Mouse (Mus musculus): ENCODE measurements around the gene Tmem135.

Tmem135 gene

GRCm38 (mm10) chr7:89183928-89184327, 220.1 kb downstream of the Tmem135 start:
- DNase-seq (ENCODE audit: low spot score), result no peak

GRCm38 (mm10) chr7:89182943-89183342, 221.1 kb downstream of the Tmem135 start:
- DNase-seq (ENCODE audit: low spot score), result no peak

DNA sequence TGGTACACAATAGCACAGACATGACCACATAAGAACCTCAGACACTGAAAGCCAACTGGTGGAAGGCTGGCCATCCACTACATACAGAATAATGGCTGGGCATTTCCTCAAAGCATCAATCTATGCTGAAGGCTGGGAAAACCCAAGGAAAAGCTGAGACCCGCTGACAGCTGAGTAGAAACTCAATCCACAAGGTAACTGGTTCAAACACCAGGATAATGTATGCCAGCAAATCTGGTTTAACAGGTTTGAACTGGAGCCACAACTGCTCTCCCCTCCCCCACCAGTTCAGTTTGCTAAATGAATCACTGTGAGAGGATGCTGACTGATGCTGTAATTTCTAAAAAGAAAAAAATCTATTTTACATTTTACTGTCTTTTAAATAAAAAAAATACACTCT, 222.7 kb downstream of the Tmem135 start:
- no peak for DNase-seq (ENCODE audit: low spot score)

GRCm38 (mm10) chr7:89178601-89179000, 225.4 kb downstream of the Tmem135 start:
- DNase-seq (ENCODE audit: low spot score), result no peak

DNA sequence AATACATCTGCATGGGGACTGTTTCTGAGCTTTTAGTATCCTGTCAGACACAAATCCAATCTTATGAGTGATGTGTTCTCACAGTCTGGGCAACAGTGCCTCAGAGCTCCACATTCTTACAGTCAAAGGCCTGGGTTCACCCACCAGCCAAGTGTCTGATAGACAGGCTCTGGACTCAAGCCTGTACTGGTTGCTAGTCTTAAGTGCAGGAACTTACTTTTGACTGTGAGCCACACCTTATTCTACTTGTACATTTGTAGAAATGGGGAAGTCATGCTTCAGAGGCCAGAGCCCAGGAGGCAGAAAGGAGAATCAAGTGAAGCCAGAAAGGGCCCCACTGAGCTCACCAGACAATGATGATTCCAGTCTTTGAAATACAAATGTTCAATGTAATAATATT, 226.1 kb downstream of the Tmem135 start:
- DNase-seq (ENCODE audit: low spot score), result no peak

DNA sequence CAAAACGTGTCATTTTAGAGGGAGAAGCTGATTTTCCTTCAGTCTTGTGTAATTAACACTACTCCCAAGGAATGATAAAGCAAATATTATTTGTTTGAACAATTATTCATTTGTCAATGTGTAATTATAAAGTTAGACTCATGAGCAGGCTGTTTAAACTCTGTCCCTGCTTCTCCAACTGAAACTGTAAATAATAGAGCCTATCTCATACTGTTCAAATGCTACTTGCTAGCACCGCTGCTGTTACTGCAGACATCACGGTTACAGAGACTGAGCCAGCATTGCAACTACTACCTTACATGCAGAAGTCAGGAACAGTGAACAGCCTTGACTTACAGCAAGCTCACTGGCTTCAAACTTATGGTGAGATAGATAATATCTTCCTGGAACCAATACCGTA, 229.6 kb downstream of the Tmem135 start:
- DNase-seq (ENCODE audit: low spot score), result no peak

- no peak for DNase-seq (ENCODE audit: low spot score)
These were observed 231.0 kb downstream of the Tmem135 start for GRCm38 (mm10) chr7:89173018-89173417.

DNA sequence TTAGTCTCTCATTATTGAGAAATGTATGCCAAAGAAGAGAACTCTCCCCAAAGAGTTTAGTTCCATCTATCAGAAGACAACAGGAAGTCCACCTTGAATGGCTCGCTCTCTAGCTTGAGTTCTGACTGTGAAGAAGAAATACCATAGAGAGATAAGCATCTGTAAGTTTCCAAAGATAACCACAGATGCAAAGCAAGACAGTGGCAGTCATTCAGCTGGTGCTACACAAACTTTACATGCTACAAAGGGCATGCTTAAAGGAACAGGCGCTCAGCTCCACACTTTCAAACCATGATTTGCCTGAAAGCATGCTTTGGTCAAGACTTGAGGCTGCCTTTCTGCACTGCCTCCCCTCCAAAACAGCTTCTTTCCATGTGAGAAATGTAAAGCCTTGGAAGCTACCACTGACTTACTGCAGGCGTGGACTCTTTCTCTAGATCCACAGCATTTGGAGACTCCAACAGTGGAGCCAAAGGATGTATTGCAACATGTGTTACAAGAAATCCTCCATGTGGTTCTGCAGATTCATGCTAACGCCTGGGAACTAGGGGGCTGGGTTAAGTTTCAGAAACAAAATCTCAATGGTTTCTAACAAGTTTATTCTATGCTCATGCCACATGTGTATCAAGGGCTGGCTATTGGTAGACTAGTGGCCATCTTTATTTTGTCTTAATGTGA, 232.1 kb downstream of the Tmem135 start:
- DNase-seq (ENCODE audit: low spot score), result no peak

GRCm38 (mm10) chr7:89168606-89169005, 235.4 kb downstream of the Tmem135 start:
- peak; percentile 36 for DNase-seq (ENCODE audit: low spot score)

- no peak for DNase-seq (ENCODE audit: low spot score)
These were observed 238.5 kb downstream of the Tmem135 start for GRCm38 (mm10) chr7:89165528-89165927.

DNA sequence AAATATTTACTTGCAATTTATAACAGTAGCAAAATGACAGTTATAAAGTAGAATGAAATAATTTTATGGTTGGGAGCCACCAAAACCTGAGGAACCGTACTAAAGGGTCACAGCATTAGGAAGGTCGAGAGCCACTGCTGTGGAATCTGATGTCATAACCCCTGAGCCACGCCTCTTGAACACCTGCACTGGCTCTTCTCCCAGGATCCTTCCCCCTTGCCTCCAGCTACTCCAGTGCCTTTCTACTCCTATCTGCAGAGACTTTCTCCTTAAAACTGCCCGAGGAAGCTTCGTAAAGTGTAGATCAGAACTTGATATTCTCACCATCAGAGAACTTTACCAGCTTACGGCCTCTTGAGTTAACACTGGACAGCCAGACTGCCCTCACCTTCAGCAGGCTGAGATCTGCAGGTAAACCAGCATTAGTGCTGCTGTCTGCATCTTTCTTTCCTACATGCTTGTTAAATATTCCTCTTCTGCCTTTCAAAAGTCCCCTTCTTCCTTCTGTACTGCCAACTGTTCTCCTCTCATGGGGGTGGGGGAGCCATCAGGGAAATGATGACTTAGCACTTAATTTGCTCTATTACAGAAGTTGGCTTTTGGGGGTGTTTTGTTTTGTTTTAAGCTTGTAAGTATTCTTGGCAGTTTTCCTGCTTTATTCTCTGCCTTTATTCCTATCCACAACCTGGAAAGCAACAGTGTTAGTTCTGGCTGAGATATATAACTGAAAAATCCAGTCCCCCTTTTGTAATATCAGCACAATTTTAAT, 242.2 kb downstream of the Tmem135 start:
- no peak for DNase-seq (ENCODE audit: low spot score)

GRCm38 (mm10) chr7:89157356-89157755, 246.7 kb downstream of the Tmem135 start:
- DNase-seq (ENCODE audit: low spot score), result no peak

GRCm38 (mm10) chr7:89156629-89157028, 247.4 kb downstream of the Tmem135 start:
- no peak for DNase-seq (ENCODE audit: low spot score)

- DNase-seq (ENCODE audit: low spot score), result no peak
These were observed 248.3 kb downstream of the Tmem135 start for GRCm38 (mm10) chr7:89155741-89156140.

DNA sequence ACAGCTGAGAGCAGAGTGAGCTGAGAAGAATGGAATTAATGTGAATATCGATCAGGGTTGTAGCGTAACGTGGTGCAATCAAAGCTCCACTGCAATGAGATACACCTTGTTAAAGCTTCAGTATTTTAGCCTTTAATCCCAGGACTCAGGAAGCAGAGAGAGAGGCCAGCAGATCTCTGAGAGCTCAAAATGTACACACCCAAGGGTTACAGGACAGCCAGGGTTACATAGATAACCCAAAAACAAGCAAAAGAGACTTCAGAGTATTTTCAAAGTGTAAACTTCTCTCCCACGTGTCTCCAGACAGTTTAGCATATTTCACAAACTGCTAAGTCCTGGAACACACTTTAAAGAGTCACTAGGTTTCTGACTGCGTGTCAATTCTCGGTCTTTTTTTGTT, 248.8 kb downstream of the Tmem135 start:
- no peak for DNase-seq (ENCODE audit: low spot score)

GRCm38 (mm10) chr7:89151345-89151744, 252.7 kb downstream of the Tmem135 start:
- no peak for DNase-seq (ENCODE audit: low spot score)

GRCm38 (mm10) chr7:89140640-89141300, 263.3 kb downstream of the Tmem135 start:
- no peak for DNase-seq (ENCODE audit: low spot score)

DNA sequence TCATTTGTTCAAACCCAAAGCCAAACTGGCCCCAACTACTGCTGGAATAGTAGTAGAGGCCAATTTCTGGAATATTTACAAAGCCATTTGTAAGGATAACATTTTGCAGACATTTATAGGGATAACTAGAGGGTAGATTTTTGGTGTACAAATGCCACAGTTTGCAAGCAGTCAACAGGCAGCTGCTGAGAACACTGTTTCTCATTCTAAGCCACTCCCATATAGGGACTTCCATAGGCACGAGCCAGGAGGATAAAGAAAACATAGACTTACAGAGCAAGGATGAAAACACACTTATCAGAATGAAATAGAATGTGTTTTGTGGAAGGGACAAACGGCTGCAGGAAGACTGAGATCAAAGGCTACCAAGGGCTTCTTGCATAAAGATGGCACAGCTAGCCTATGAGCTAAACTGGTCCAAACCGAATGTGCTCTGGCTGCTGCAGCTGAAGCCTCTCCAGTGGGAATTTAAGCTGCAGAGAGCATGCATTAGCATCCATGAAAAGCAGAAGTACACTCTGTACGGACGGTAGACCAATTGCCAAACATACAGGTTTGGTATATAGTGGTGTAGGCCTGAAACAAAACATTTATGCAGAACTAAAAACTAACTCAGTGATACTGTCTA, 269.0 kb downstream of the Tmem135 start:
- DNase-seq (ENCODE audit: low spot score), result no peak

GRCm38 (mm10) chr7:89126063-89126882, 277.7 kb downstream of the Tmem135 start:
- no peak for DNase-seq (ENCODE audit: low spot score)

- no peak for DNase-seq (ENCODE audit: low spot score)
These were observed 287.8 kb downstream of the Tmem135 start for GRCm38 (mm10) chr7:89116261-89116664.

DNA sequence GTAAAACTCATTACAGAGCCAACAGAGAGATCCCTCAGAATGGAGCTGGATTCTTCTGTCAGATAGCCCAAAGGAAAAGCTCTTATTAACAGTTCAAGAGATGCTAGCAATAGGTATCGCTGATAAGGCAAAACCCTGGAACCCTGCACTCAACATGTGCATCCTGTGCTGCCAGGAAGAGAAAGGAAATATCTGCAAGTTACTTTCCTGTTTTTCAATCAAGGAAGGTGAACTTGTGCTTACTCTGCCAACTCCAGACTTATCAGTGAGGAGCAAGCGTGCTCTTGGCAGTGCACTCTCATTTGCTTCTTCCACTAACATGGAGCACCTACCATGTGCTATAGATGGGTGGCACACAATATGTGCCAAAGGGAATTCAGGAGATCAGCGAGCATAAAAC, 288.4 kb downstream of the Tmem135 start:
- DNase-seq (ENCODE audit: low spot score), result no peak

DNA sequence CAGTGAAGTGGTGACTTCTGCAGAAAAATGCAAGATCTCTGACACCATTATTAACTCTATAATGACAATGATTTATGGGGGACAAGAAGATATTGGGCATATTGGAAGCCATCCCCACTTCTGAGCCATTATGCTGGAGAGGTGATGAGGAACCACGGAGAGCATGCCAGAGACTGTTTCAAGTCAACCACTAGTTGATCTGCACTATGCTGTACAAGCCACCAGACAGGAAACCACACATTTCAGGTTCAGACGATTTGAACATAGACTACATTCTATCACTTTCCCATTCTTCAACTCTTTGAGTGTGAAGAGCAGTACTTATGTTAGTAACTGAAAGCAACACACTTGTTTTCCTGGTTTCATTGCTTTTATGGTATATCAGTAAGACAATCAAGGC, 297.6 kb downstream of the Tmem135 start:
- DNase-seq (ENCODE audit: low spot score), result no peak
